Mouse (Mus musculus) small intestine, adult 2 months (tissue): ENCODE results near the gene Cul1.

Experiments
- CTCF ChIP-seq: fragments of 200-500 bp; IDR thresholded peaks from 2 replicates; pipeline ENCODE4 v1.5.1; 2012; ENCODE audit warnings: low read depth, mild to moderate bottlenecking, control low read depth, inconsistent platforms, low read length, moderate library complexity, mixed read lengths; ENCODE audit not compliant: insufficient replicate concordance, insufficient read length; ENCODE audit errors: extremely low read depth
- POLR2A ChIP-seq: fragments of 200-500 bp; IDR thresholded peaks from 2 replicates; pipeline ENCODE4 v1.6.1; 2012; ENCODE audit warnings: low read depth, mild to moderate bottlenecking, control low read depth, inconsistent platforms, low read length, moderate library complexity

DNA sequence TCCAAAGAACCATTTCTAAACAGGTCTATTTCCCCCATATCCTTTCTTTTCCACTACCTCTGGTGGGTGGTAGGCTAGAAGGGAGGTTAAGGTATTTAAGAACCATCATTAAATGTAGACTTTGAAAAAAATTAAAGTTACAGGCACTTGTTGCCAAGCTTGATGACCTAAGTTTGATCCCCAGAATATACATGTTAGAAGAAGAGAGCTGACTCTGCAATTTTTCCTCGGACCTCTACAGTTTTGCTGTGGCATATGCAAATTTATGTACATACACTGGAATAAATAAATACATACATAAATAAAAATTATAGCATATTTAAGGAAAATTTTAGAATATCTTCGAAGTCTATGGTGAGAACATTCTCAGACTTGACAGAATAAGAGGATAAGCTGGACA, 13.1 kb upstream of the Cul1 start:
- no peak for TF ChIP-seq POLR2A
- no peak for TF ChIP-seq CTCF
